Mouse (Mus musculus) neural tube, embryonic 10.5 days (tissue): ENCODE data around the gene Pick1.

Experiments used
- DNase-seq: peaks from one replicate; pipeline ENCODE4 v3.0.0-alpha.2; 2017; ENCODE audit warnings: low spot score; ENCODE audit errors: extremely low spot score

Gene Pick1

GRCm38 (mm10) chr15:79268521-79268920 is 39.5 kb downstream of the Pick1 start:
- DNase-seq, result no peak

- peak; percentile 66 for DNase-seq
Observed at GRCm38 (mm10) chr15:79270317-79271123, 41.5 kb downstream of the Pick1 start.

- peak; percentile 66 for DNase-seq
Observed at GRCm38 (mm10) chr15:79271124-79271746, 42.3 kb downstream of the Pick1 start.

DNA sequence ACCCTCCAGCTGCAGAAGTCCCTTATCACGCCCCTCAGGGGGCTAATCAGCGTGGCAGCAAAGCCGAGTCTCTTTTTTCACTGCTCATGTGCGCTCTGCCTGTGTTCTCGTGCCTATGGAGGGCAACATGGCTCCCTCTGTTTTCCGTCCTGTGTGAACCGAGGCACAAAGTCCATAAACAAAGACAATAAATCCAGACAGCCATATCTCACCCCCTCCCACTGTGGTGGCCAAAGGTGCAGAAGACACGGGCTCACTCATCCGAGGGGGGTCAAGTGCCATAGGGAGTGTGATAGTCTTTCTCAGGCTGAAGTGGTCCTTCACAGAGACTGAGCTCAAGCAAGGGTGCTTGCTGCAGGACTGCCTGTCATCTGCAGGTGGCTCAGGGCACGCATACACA is 44.0 kb downstream of the Pick1 start:
- no peak for DNase-seq

DNA sequence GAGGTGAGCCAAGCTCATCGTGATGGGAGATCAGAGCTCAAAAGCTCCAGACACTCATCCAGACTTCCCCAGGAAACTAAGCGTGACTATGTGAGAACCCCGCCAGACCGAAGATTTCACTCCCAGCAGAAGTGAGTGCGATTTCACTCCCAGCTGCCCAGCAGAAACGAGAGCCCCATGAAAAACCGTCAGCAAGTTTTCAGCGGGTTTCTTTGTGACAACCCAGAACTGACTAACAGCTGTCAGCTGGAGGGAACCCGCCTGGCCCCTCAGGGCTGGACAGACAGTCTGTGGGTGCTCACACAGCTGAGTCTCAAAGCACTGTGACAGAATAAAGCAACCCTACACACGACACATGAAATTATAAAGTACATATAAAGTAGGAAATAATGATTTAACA is 48.8 kb downstream of the Pick1 start:
- no peak for DNase-seq

DNA sequence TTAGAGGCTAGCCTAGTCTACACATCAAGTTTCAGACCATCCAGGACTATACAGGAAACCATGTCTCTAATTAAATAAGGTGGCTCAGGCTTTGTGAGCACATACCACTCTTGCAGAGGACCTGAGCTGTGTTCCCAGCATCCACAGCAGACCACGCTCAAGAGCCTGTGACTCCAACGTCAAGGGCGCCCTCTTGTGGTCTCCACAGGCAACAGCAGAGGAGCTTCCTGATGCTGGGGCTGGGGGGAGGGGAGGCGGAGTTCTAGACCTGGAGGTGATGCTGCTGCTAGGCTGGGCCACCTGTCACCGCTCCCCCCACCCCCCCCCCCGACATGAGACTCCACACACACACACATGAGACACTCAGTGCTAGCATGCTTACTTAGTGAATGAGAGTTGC is 51.2 kb downstream of the Pick1 start:
- DNase-seq, result no peak

DNA sequence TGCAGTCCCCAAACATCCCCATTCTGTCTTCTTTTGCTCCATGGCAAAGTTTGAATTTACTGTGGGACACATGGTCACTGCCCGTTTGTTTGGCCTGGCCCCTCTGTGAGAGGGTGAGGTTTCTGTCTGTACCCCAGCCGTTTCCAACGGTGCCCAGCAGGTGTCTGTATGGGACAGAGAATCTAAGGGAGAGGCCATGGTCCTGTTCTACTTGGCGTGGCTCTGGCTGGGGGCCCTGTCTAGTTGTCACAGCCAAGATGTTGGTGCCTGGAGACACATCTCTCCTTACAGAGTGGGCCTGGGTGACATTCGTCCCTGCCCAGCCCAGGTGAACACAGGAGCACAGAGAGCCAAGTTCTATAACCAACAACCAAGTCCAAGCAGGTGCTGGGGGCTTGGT is 51.9 kb downstream of the Pick1 start:
- DNase-seq, result no peak

- no peak for DNase-seq
Observed at GRCm38 (mm10) chr15:79281389-79281788, 52.4 kb downstream of the Pick1 start.

GRCm38 (mm10) chr15:79282434-79282833 is 53.5 kb downstream of the Pick1 start:
- DNase-seq, result no peak

DNA sequence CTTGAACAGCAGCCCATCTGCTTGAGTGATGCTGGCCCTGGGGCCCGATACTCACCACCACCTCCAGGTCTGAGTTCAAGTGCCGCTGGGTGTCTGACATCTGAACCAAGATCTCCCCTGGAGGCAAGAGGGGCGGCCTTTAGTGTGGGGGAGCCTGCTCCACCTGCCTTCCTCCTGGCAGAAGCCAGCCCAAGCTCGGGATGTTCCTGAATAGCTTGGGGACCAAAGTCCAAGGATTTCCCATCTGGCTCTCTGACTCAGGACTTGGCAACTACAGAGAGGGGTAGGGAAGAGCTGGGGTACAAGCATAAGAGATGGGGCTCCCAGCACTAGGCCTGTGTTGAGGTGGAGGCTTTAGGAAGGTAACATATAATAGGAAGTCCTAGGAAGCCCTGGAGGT is 54.4 kb downstream of the Pick1 start:
- no peak for DNase-seq

- DNase-seq, result no peak
Observed at GRCm38 (mm10) chr15:79285399-79285798, 56.4 kb downstream of the Pick1 start, which contains the start of gene Baiap2l2. TSS of gene Baiap2l2 (minus strand) at chr15:79285537.

- no peak for DNase-seq
Observed at GRCm38 (mm10) chr15:79286141-79286540, 57.2 kb downstream of the Pick1 start.

GRCm38 (mm10) chr15:79287091-79287490 is 58.1 kb downstream of the Pick1 start:
- DNase-seq, result no peak

DNA sequence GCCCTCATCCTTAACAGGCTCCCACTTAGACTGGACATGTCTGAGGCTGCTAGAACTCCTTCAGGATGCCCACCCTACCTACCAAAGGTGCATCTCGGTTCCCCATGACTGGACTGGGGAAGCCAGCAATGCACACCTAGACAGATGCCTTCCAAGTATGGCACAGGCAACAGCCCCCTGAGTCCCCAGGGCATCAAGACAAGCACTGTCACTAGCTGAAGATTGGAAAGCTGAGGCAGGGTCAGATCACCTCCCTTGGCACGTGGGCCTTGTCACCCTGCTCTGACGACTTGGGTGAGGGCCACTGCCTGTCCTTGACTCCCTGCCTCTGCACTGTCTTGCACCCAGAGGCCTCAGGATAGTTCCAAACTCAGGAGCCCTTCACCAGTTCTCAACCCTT is 59.4 kb downstream of the Pick1 start:
- DNase-seq, result no peak

- no peak for DNase-seq
Observed at GRCm38 (mm10) chr15:79289441-79289840, 60.5 kb downstream of the Pick1 start.

GRCm38 (mm10) chr15:79290340-79290739 is 61.4 kb downstream of the Pick1 start:
- no peak for DNase-seq

DNA sequence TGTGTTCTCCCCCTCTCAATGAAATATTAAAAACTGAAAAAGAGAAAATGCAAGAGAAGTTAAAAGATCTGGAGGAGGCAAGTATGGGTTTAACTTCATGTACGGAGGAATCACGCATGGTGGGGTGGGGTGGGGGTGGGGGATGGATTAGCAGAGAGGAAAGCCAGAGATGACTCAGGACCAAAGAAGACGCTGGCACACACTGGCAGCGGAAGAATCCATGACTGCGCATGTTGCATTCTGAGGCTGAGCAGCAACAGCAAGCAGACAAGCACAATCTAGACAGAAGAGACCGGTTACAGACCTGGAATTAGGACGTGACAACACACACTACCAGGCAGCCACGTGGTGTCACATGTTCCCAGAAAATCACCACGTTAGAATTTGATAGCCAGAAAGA is 63.8 kb downstream of the Pick1 start:
- DNase-seq, result no peak

DNA sequence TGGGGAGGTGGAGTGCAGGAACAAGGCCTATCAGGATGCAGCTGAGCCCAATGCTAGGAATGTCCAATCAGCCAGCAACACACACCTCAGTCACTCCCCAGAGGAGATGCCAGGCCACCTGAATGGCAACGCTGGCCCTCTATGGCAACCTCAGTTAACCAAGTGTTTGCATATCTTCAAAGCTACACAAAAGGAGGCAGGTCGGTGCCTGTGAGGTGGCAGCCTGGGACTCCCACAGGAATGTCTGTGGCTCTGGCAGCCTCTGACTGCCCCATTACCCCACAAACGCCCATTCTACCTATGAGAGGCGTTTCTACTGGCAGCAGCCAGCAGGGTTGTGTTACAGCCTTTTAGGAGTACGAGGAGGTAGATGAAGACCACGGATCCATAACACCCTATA is 69.6 kb downstream of the Pick1 start:
- DNase-seq, result no peak
